Mouse (Mus musculus) spleen, adult 2 months (tissue): ENCODE data around the gene Asic2.

Experiments used
- CTCF ChIP-seq: fragments of 200-500 bp; IDR thresholded peaks from 2 replicates; pipeline ENCODE4 v1.5.1; 2011; ENCODE audit warnings: mild to moderate bottlenecking, inconsistent platforms; ENCODE audit not compliant: insufficient read depth, insufficient read length, insufficient replicate concordance; ENCODE audit errors: extremely low read depth
- POLR2A ChIP-seq: fragments of 200-500 bp; IDR thresholded peaks from 2 replicates; pipeline ENCODE4 v1.6.1; 2011; ENCODE audit warnings: low read depth, low read length, inconsistent platforms

- no peak for TF ChIP-seq CTCF
- TF ChIP-seq POLR2A, result no peak
Observed at GRCm38 (mm10) chr11:81488681-81489080, 479.6 kb downstream of the Asic2 start.
